Mouse (Mus musculus) urinary bladder, postnatal 36 days (tissue): Measurements from ENCODE around the gene Klk1b1.
"Not testable (repeated sequence)": the region's sequence is repeated elsewhere in the genome, so short reads cannot be mapped to it uniquely, and the experiment has no call there.

Source experiments
- DNase-seq, 2 experiments: peaks; one replicate each; pipeline ENCODE4 v3.0.0; 2022; ENCODE audit warnings: low spot score in 2 of 2, mixed read lengths in 1 of 2

Klk1b1 gene

DNA sequence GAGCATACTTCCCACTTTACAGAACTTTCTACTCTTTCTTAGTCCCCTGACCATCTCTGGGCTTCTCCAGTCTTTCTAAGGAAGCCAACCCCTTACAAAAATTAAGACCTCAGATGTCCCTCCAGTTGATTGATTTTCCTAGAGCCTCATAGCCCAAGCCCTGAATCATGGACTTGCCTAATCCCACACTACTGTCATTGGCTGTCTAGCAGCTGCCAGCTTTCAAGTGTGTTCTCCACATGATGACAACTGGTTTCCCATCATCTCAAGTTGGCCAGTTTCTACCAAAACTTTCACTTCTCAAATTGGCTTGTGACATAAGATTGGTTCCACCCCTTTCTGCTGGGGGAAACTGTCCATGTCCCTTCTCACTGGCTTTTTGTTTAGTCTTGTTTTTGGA, 38.3 kb downstream of the Klk1b1 start:
- no peak for DNase-seq

DNA sequence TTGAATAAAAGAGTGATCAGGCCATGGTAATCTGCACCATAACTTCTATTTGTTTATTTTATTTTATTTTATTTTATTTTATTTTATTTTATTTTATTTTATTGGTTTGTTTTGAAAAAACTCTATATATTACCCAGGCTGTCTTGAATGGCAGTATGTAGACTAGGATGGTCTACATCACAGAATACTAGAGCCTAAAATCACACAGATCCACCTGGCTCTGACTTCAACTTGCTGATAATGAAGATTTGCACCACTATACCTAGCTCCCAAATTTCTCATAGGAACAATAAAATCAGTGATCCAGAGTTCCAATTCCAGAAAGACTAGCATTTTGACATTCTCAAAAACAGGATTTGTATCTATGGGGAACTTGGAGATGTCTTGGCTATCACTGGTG, 45.3 kb downstream of the Klk1b1 start, which contains the start of gene Klk1b26:
TSS of gene Klk1b26 (plus strand) at position 301 of the 400 bp plus-strand sequence.
- not testable (repeated sequence) for DNase-seq

DNA sequence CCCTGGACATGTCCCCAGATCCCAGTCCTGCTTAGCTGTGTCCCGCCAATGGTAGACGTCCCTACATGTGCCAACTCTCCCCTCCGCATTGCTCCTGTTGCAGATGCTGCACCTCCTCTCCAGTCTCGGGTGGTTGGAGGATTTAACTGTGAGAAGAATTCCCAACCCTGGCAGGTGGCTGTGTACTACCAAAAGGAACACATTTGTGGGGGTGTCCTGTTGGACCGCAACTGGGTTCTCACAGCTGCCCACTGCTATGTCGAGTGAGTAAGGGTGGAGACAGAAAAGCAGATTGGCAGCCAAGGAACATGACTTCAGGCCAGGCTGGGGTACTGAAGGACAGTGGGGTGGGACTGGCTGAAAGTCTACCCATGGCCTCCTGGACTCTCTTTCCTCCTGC, 48.1 kb downstream of the Klk1b1 start:
- DNase-seq: not testable (repeated sequence)

DNA sequence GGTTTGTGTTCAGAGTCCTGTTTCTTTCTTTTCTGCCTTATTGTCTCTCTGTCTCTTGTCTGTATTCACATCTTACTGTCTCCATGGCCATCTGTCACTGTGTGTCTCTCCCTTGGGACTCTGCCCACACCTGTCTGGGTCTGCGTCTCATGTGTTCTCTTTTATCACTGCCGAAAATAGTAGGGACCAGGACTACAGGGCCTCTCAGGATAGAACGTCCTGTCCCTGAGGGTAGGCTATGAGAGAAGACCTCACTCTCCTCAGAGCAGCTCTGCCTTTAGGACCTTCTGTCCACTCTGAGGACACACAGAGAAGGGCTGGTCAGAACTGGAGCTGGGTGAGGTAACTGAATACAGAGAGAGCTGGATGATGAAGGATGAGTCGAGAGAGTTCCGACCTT, 48.5 kb downstream of the Klk1b1 start:
- DNase-seq: no peak
